Mouse (Mus musculus) lung, adult 2 months (tissue): ENCODE results near the gene Rap2c.

Source experiments
- CTCF ChIP-seq: fragments of 200-500 bp; IDR thresholded peaks from 2 replicates; pipeline ENCODE4 v1.5.1; 2011; ENCODE audit warnings: mild to moderate bottlenecking, low read length, control low read depth; ENCODE audit not compliant: insufficient read depth
- POLR2A ChIP-seq: fragments of 200-500 bp; IDR thresholded peaks from 2 replicates; pipeline ENCODE4 v1.6.1; 2011; ENCODE audit warnings: low read depth, mild to moderate bottlenecking, control low read depth, low read length, borderline replicate concordance; ENCODE audit errors: extremely low read depth

- TF ChIP-seq POLR2A (no peak), CTCF (no peak)
Observed at GRCm38 (mm10) chrX:50969907-50970306, 47.9 kb downstream of the Rap2c start.
